ENCODE assay signal across 7 mouse cellular contexts in genomic region chr8:75134603-75135391, GRCm38 (mm10). TPM values are rescaled to one million over a fixed set of nuclear protein-coding genes. Genes with fewer than 3 reads are reported as not detected.
DNase-seq lines count a peak whose midpoint lies in the region.

No protein-coding gene starts in this region.

- DNase-seq in spleen, postnatal 36 days (ENCODE audit: low spot score in 2 of 2), result peak; percentile 10 to 25
- DNase-seq in spleen, postnatal 14 days (ENCODE audit: low spot score in 2 of 2), result no peak
- peak; percentile 89 to 94 for DNase-seq in cerebellum, postnatal 10 days
- peak; percentile 65 for DNase-seq in heart, adult 8-10 months (ENCODE audit: low spot score)
- peak; percentile 48 to 60 for DNase-seq in left cerebral cortex, postnatal 36 days (ENCODE audit: low spot score in 2 of 2)
- peak; percentile 33 for DNase-seq in ovary, postnatal 14 days (ENCODE audit: low spot score)
- DNase-seq in thymus, postnatal 36 days, result no peak

- intact Hi-C loops in left cerebral cortex, postnatal 36 days (cut with DNase I), result loop anchor here (2.0 to 5.0 kb wide), 2 partner anchors 78 to 138 kb away; partner anchors contain the start of gene Rasd2

RNA-seq across cellular contexts. Expression of gene Mcm5, which starts 25.4 kb away (rescaled TPM):
- 1 to 10 TPM; 3.6 to 4.1 (median 4.0) TPM for total RNA-seq in heart, adult 8-10 months (2022)
- total RNA-seq in left cerebral cortex, postnatal 36 days (2021), result 1 to 10 TPM; 7.4 to 7.6 TPM

RNA-seq across cellular contexts. Expression of gene Hmox1, which starts 41.4 kb away (rescaled TPM):
- 10 to 100 TPM in 1 of 4 experiments, 1 to 10 TPM in 3; 7.7 to 10.2 (median 9.1) TPM for total RNA-seq in heart, adult 8-10 months (2022)
- total RNA-seq in left cerebral cortex, postnatal 36 days (2021), result 1 to 10 TPM; 3.9 to 5.1 TPM

Comparison
In these comparisons a context has a peak if more than half of its experiments do, and no peak if none do; other contexts are left out.
1. DNase-seq: peak in spleen, postnatal 36 days (2 of 2), cerebellum, postnatal 10 days (2 of 2), heart, adult 8-10 months (single experiment), left cerebral cortex, postnatal 36 days (2 of 2) and ovary, postnatal 14 days (single experiment); none in spleen, postnatal 14 days (0 of 2) and thymus, postnatal 36 days (0 of 2).